Mouse (Mus musculus) midbrain, embryonic 16.5 days (tissue): ENCODE measurements around the gene Smim26. TPM values are rescaled to one million over a fixed set of nuclear protein-coding genes. Genes with fewer than 3 reads are reported as not detected.

ENCODE experiments used
- ATAC-seq: fragments of 200-750 bp; cut with Nextera tagmentation; 2 replicates; pipeline ENCODE4 v1.8.0; 2017; ENCODE audit warnings: moderate TSS enrichment
- H3K27ac ChIP-seq: fragments of 300-500 bp; sonication (generic); 2 replicates; pipeline ENCODE4 v1.5.1; 2014; ENCODE audit warnings: mild to moderate bottlenecking, low read length, mixed read lengths
- H3K27me3 ChIP-seq: fragments of 300-500 bp; sonication (generic); 2 replicates; pipeline ENCODE4 v1.6.1; 2014; ENCODE audit warnings: low read depth, low read length, mixed read lengths; ENCODE audit not compliant: control insufficient read depth, insufficient read depth
- H3K36me3 ChIP-seq: fragments of 300-500 bp; sonication (generic); 2 replicates; pipeline ENCODE4 v1.6.1; 2014; ENCODE audit warnings: mild to moderate bottlenecking, low read length, moderate library complexity, mixed read lengths; ENCODE audit not compliant: control insufficient read depth, insufficient read depth
- H3K4me1 ChIP-seq: fragments of 300-500 bp; sonication (generic); 2 replicates; pipeline ENCODE4 v1.6.1; 2014; ENCODE audit warnings: mild to moderate bottlenecking, low read length, mixed read lengths; ENCODE audit not compliant: control insufficient read depth, insufficient read depth
- H3K4me2 ChIP-seq: fragments of 300-500 bp; sonication (generic); 2 replicates; pipeline ENCODE4 v1.6.1; 2014; ENCODE audit warnings: mild to moderate bottlenecking, low read length, mixed read lengths
- H3K4me3 ChIP-seq: fragments of 300-500 bp; sonication (generic); 2 replicates; pipeline ENCODE4 v1.5.1; 2014; ENCODE audit warnings: low read depth, mild to moderate bottlenecking, low read length, moderate library complexity, mixed read lengths
- H3K9ac ChIP-seq: fragments of 300-500 bp; sonication (generic); 2 replicates; pipeline ENCODE4 v1.6.1; 2014; ENCODE audit warnings: low read depth, low read length, mixed read lengths
- H3K9me3 ChIP-seq: fragments of 300-500 bp; sonication (generic); replicated peaks from 2 replicates; pipeline ENCODE4 v1.6.1; 2014; ENCODE audit warnings: mild to moderate bottlenecking, low read length, mixed read lengths; ENCODE audit not compliant: control insufficient read depth, poor library complexity, severe bottlenecking
- WGBS: fragments of 180-500 bp; shearing (Covaris S2); extraction: QIAGEN DNeasy Blood & Tissue Kit; methylation state at CpG from one replicate; pipeline ENCODE4 v1.1.7; 2014; 5-methylcytosine and 5-hydroxymethylcytosine counted together
- polyA plus RNA-seq: library from polyadenylated mRNA; unstranded; fragments of >200 nt; fragmentation: Nextera tagmentation; extraction: Ambion mirVana; gene quantifications from 2 replicates; pipeline ENCODE4 v1.2.1, GENCODE M21; 2015

Smim26 gene
- polyA plus RNA-seq = 54.1 and 61.1 TPM in 2 replicates

GRCm38 (mm10) chr2:144593951-144594651, at the start of gene Smim26:
Smim26 (plus strand) TSS chr2:144594054.
- ATAC-seq = peak; percentile 97
- no peaks in the 10 kb centered on the region for H3K9me3 ChIP-seq
- peaks cover 7% of the 10 kb centered on the region for H3K4me1 ChIP-seq
- H3K9ac ChIP-seq = peak within 1 kb of the TSS; percentile 71
- peak within 1 kb of the TSS; percentile 66 for H3K4me3 ChIP-seq
- peak within 1 kb of the TSS; percentile 77 for H3K4me2 ChIP-seq
- 0 out of 2 replicates have a peak, but pooled peaks cover 2% of the 10 kb centered on the region for H3K36me3 ChIP-seq
- H3K27me3 ChIP-seq = no peaks in the 10 kb centered on the region
- peak within 1 kb of the TSS; percentile 65 for H3K27ac ChIP-seq
- 2% methylated on average over 31 of the region's 31 CpGs for WGBS

DNA sequence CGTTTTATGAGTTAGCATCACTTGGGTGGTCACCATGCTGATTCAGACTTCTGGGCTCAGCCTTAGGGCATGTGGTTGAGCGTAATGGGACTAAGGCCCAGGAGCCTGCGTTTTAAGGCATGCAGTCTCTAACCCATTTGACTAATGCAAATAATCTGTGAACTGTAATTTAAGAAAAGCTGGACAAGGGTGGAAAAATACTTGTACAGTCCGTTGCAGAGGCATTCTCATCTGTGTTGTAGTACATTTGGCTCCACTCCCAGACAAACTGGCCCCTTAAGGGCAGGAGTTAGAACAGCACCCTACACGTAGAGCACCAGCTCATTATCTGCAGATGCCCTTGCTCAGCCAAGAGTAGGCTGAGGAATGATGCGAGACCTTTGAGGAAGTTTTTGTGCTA, 49.2 kb upstream of the Smim26 start:
- no peaks in the 10 kb centered on the region for H3K9me3 ChIP-seq
- WGBS = 89% methylated on average over 6 of the region's 6 CpGs
- peaks cover 6% of the 10 kb centered on the region for H3K4me1 ChIP-seq
- no peaks in the 10 kb centered on the region for H3K27me3 ChIP-seq
- peaks cover 22% of the 10 kb centered on the region for H3K36me3 ChIP-seq
- H3K4me3 ChIP-seq = no peak overlapping the region
- no peak overlapping the region for H3K9ac ChIP-seq
- ATAC-seq = no peak
- H3K4me2 ChIP-seq = no peak overlapping the region
- no peak overlapping the region for H3K27ac ChIP-seq

DNA sequence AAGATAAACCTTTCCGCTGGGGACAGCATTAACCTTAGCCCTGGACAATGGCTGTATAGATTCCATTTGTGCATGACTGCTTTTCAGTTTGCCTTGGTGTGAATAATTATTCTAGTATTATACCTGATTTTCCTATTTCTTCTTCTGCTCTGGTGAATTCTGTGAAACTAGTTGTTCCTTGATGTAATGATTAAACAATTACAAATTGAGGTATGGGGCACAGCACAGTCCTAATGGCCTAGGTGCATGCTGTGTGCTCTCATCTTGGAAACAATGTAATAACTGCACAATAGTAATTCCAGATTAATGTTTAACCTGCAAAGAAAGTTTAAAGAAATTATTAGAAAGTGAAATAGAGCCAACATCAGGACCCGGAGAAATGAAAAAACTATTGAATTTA, 48.8 kb upstream of the Smim26 start:
- peaks cover 18% of the 10 kb centered on the region for H3K36me3 ChIP-seq
- ATAC-seq = no peak
- no peak overlapping the region for H3K27ac ChIP-seq
- H3K9ac ChIP-seq = no peak overlapping the region
- H3K4me3 ChIP-seq = no peak overlapping the region
- H3K4me1 ChIP-seq = peaks cover 10% of the 10 kb centered on the region
- H3K27me3 ChIP-seq = no peaks in the 10 kb centered on the region
- WGBS = 88% methylated on average over 2 of the region's 2 CpGs
- H3K4me2 ChIP-seq = no peak overlapping the region
- no peaks in the 10 kb centered on the region for H3K9me3 ChIP-seq

GRCm38 (mm10) chr2:144545481-144545880, 48.4 kb upstream of the Smim26 start:
- ATAC-seq = no peak
- Histone ChIP-seq H3K9me3 (no peaks in the 10 kb centered on the region), H3K27ac (no peak overlapping the region), H3K4me3 (no peak overlapping the region), H3K27me3 (no peaks in the 10 kb centered on the region), H3K9ac (no peak overlapping the region), H3K4me1 (peaks cover 11% of the 10 kb centered on the region), H3K36me3 (peaks cover 18% of the 10 kb centered on the region), H3K4me2 (no peak overlapping the region)
- 71% methylated on average over 1 of the region's 1 CpGs for WGBS

DNA sequence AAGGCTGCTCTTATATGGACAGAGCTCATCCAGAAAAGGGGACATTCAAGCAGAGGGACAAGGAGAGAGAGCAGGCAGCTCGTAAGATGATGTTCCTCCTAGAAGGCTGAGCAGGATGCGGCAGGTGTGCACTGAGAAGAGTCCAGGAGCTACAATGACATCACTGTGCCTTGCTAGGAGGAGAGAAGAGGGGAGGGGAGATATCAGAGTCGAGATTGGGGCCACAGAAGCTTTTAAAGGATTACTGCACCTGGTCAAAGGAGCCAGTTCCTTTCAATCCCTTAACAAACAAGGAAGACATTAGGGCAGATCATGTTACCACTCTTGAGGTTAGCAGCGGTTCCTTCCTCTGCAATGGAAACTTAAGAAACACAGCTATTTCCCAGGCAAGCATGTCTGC, 46.3 kb upstream of the Smim26 start:
- H3K9me3 ChIP-seq = no peaks in the 10 kb centered on the region
- no peaks in the 10 kb centered on the region for H3K27me3 ChIP-seq
- H3K27ac ChIP-seq = no peak overlapping the region
- H3K4me2 ChIP-seq = no peak overlapping the region
- H3K4me3 ChIP-seq = no peak overlapping the region
- no peak for ATAC-seq
- peaks cover 16% of the 10 kb centered on the region for H3K36me3 ChIP-seq
- WGBS = 74% methylated on average over 4 of the region's 4 CpGs
- peaks cover 11% of the 10 kb centered on the region for H3K4me1 ChIP-seq
- no peak overlapping the region for H3K9ac ChIP-seq

GRCm38 (mm10) chr2:144550529-144550928, 43.3 kb upstream of the Smim26 start, which contains the start of gene Rbbp9:
Rbbp9 (minus strand) TSS chr2:144550869.
- peak; percentile 97 for ATAC-seq
- peak within 1 kb of the TSS; percentile 83 for H3K27ac ChIP-seq

DNA sequence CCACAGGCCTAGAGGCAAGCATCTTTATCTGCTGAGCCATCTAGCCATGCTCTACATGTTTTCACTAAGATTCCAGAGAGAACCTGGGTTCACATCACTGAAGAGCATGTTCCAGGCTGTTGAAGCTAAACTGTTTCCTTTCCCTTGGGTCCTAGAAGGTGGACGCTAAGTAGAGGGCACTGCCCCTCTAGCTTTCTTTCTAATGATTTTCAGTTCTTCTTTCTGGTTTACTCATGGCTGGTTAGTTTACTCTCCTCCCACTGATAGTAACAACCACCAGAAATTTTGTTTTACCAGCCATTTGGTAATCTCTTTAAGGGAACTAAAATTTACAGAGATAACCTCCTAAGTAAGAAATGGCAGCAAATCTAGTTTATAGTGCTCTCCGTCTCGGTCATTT, 39.9 kb upstream of the Smim26 start:
- peaks cover 23% of the 10 kb centered on the region for H3K4me1 ChIP-seq
- no peaks in the 10 kb centered on the region for H3K9me3 ChIP-seq
- H3K4me3 ChIP-seq = no peak overlapping the region
- no peak overlapping the region for H3K9ac ChIP-seq
- ATAC-seq = no peak
- WGBS = 94% methylated on average over 3 of the region's 3 CpGs
- H3K36me3 ChIP-seq = no peaks in the 10 kb centered on the region
- H3K27ac ChIP-seq = no peak overlapping the region
- H3K4me2 ChIP-seq = no peak overlapping the region
- H3K27me3 ChIP-seq = no peaks in the 10 kb centered on the region

More at GRCm38 (mm10) chr2:144550529-144550928, 43.3 kb upstream of the Smim26 start, which contains the start of gene Rbbp9:
- Histone ChIP-seq H3K9ac (peak within 1 kb of the TSS; percentile 77), H3K36me3 (no peaks in the 10 kb centered on the region; the same call in 1 of the 2 replicates), H3K4me2 (peak within 1 kb of the TSS; percentile 68), H3K4me3 (peak within 1 kb of the TSS; percentile 62), H3K4me1 (peaks cover 15% of the 10 kb centered on the region), H3K9me3 (no peaks in the 10 kb centered on the region), H3K27me3 (no peaks in the 10 kb centered on the region)
- WGBS = 0% methylated on average over 17 of the region's 17 CpGs

GRCm38 (mm10) chr2:144555286-144555819, 38.5 kb upstream of the Smim26 start:
- 3% methylated on average over 14 of the region's 14 CpGs for WGBS
- H3K9ac ChIP-seq = peak overlapping the region; percentile 75
- 0 out of 2 replicates have a peak, but pooled peaks cover 2% of the 10 kb centered on the region for H3K36me3 ChIP-seq
- no peak for ATAC-seq
- H3K27me3 ChIP-seq = no peaks in the 10 kb centered on the region
- peaks cover 12% of the 10 kb centered on the region for H3K4me1 ChIP-seq
- peak overlapping the region; percentile 82 for H3K27ac ChIP-seq
- H3K4me2 ChIP-seq = peak overlapping the region; percentile 90
- peak overlapping the region; percentile 90 for H3K4me3 ChIP-seq
- H3K9me3 ChIP-seq = no peaks in the 10 kb centered on the region
